Mouse (Mus musculus): Measurements from ENCODE around the gene Def6.

DNA sequence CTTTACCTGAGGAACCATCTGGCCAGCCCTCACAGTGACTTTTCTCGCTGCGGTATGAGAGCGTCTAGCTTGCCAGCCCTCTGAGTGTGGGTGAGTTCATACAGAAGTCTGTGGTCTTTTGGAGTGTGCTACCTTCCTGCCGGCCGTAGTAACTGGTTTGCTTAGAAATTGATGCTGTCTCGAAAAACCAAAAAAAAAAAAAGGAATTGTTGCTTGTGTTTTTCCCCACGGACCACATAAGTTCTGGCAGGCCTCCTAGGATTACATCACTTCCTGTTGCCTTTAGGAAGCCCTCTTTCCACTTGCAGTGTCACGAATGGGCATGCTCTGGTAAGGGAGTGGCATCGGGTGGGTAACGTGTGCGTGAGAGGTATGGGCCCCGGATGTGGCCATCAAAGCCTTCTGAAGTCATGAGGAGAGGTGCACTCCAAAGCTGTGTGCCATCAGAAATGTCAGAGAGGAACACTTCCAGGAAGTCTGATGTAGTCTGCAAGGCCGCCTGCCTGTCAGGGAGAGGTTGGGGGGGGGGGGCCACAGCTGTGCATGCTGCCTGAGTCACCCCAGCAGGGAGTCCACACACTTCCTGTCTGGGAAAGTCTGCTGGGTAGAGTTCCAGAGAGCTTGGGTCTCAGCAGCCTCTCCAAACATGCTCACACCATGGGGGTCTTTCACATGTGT lies 49.2 kb downstream of the Def6 start:
- TF ChIP-seq CTCF (IDR thresholded peaks at IDR 0.05; ENCODE audit: low read depth) (no peak), EP300 (optimal IDR thresholded peaks at IDR 0.05) (no peak)
